Mouse (Mus musculus) CH12.LX (cell line): ENCODE measurements around the gene Olfr996.

ENCODE experiments used
- CTCF ChIP-seq, 2 experiments: IDR thresholded peaks in 1 of 2; conservative IDR thresholded peaks in 1 of 2; 2 replicates each; pipeline ENCODE4 v1.5.1; 2011 to 2012; ENCODE audit warnings: low read depth in 2 of 2, low read length in 2 of 2, improper control_type of control experiment in 1 of 2, inconsistent platforms in 1 of 2, mild to moderate bottlenecking in 1 of 2, moderate library complexity in 1 of 2
- EP300 ChIP-seq: IDR thresholded peaks from 2 replicates; pipeline ENCODE4 v1.6.1; 2011; ENCODE audit warnings: low read length, improper control_type of control experiment
- MAX ChIP-seq: IDR thresholded peaks from 2 replicates; pipeline ENCODE4 v1.6.1; 2011; ENCODE audit warnings: low read length, improper control_type of control experiment
- RAD21 ChIP-seq: IDR thresholded peaks from 2 replicates; pipeline ENCODE4 v1.6.1; 2011; ENCODE audit warnings: low read depth, mild to moderate bottlenecking, low read length, improper control_type of control experiment, moderate library complexity
- ZNF384 ChIP-seq: IDR thresholded peaks from 2 replicates; pipeline ENCODE4 v1.6.1; 2012; ENCODE audit warnings: low read depth, low read length, improper control_type of control experiment, inconsistent platforms

DNA sequence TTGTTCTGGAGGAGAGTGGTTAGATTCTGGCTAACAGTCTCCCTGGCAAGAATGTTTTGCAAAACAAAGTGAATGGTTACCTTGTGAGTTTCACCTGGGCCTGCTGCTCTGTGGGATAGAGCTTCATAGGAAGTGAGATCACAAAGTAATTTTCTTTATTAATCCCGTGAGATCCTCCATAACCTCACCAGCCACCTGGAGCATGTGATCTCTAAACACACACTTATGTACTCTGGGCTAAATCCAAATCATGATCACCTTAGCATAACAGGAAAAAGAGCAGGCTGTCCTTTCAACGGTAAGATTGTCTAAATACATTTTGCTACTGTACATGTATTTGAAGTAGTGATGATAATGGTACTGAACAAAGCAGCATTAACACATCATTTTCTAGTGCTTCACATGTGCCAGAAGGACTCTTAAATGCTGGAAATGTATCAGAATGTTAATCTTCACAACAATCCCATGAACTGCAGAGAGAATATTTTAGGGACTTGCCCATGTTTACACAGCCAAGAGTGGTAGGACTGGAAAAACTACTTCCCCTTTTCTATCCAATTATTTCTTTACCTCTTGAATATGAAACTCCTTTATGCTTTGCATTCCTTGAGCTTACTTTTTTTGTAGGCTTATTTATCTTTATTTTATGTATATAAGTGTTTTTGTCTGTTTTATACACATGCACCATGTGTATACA is 46.8 kb upstream of the Olfr996 start:
- no peak for TF ChIP-seq CTCF (conservative IDR thresholded peaks at IDR 0.05 in 1 of 2, IDR thresholded peaks at IDR 0.05 in 1 of 2; ENCODE audit: low read depth in 2 of 2, low read length in 2 of 2)
- TF ChIP-seq EP300 = no peak
- TF ChIP-seq ZNF384 = no peak
- no peak for TF ChIP-seq RAD21
- TF ChIP-seq MAX = no peak
